In genomic region chr14:23684463-23685066, GRCm38 (mm10) we compare ENCODE assay signal across 13 mouse cellular contexts.
DNase-seq lines count a peak whose midpoint lies in the region; ATAC-seq and TF ChIP-seq lines count a peak whose summit lies in the region.
"Had no signal": no experiment of that assay in that cellular context is flagged by ENCODE, and none has a peak within 500 bp of the region (broad histone marks: within the 10 kb centered on the region; RNA-seq: fewer than 3 reads in every experiment).

No protein-coding gene starts in this region.

- no peak overlapping the region for H3K4me2 ChIP-seq in liver, postnatal 0 days (ENCODE audit: low read depth, low read length)
- H3K4me2 ChIP-seq in liver, embryonic 12.5 days, result no peak overlapping the region
- no peak overlapping the region for H3K4me2 ChIP-seq in neural tube, embryonic 15.5 days
- H3K4me2 ChIP-seq: forebrain, embryonic 12.5 days; limb, embryonic 12.5 days; lung, embryonic 15.5 days; midbrain, embryonic 15.5 days had no signal

- intact Hi-C loops in heart, adult 2 months (cut with DNase I), result no loop called here

- peak; percentile 42 for TF ChIP-seq CTCF in heart, adult 2 months (IDR thresholded peaks at IDR 0.05)
- TF ChIP-seq CTCF in liver, postnatal 0 days (IDR thresholded peaks at IDR 0.05; ENCODE audit: low read depth), result peak; percentile 22; the same call in 1 of the 2 replicates

- no peak for ATAC-seq in liver, postnatal 0 days
- ATAC-seq in liver, embryonic 12.5 days, result no peak
- ATAC-seq in neural tube, embryonic 15.5 days (ENCODE audit: low FRiP score), result no peak
- ATAC-seq: midbrain, embryonic 15.5 days had no signal

- 25% methylated on average over 3 of the region's 3 CpGs for WGBS in heart, adult 2 months
- 24% methylated on average over 3 of the region's 3 CpGs for WGBS in liver, postnatal 0 days (ENCODE audit: insufficient replicate concordance)
- WGBS in liver, embryonic 12.5 days (ENCODE audit: insufficient replicate concordance), result 29% methylated on average over 3 of the region's 3 CpGs
- WGBS in neural tube, embryonic 15.5 days, result 53% methylated on average over 3 of the region's 3 CpGs

- H3K9ac ChIP-seq in heart, adult 2 months (ENCODE audit: low read depth, low read length), result no peak overlapping the region
- no peak overlapping the region for H3K9ac ChIP-seq in liver, postnatal 0 days (replicated peaks)
- H3K9ac ChIP-seq in liver, embryonic 12.5 days, result no peak overlapping the region
- H3K9ac ChIP-seq in neural tube, embryonic 15.5 days (replicated peaks), result no peak overlapping the region
- H3K9ac ChIP-seq: forebrain, embryonic 12.5 days; limb, embryonic 12.5 days; lung, embryonic 15.5 days; midbrain, embryonic 15.5 days had no signal

- no peaks in the 10 kb centered on the region for H3K36me3 ChIP-seq in heart, adult 2 months (ENCODE audit: control insufficient read depth, insufficient read depth, low read length)
- no peaks in the 10 kb centered on the region for H3K36me3 ChIP-seq in liver, postnatal 0 days (replicated peaks; ENCODE audit: insufficient read depth, low read length)
- no peaks in the 10 kb centered on the region for H3K36me3 ChIP-seq in liver, embryonic 12.5 days
- no peaks in the 10 kb centered on the region for H3K36me3 ChIP-seq in neural tube, embryonic 15.5 days
- H3K36me3 ChIP-seq: forebrain, embryonic 12.5 days; limb, embryonic 12.5 days; lung, embryonic 15.5 days; midbrain, embryonic 15.5 days had no signal

- no peak for TF ChIP-seq EP300 in heart, adult 2 months (IDR thresholded peaks at IDR 0.05; ENCODE audit: insufficient read depth, low read depth, low read length)
- no peak for TF ChIP-seq EP300 in liver, postnatal 0 days (IDR thresholded peaks at IDR 0.05; ENCODE audit: low read depth)

- no peak overlapping the region for H3K4me3 ChIP-seq in heart, adult 2 months
- H3K4me3 ChIP-seq in liver, postnatal 0 days (ENCODE audit: low read depth, low read length), result no peak overlapping the region
- H3K4me3 ChIP-seq in liver, embryonic 12.5 days, result no peak overlapping the region
- H3K4me3 ChIP-seq in neural tube, embryonic 15.5 days (replicated peaks), result no peak overlapping the region
- H3K4me3 ChIP-seq: forebrain, embryonic 12.5 days; limb, embryonic 12.5 days; lung, embryonic 15.5 days; midbrain, embryonic 15.5 days had no signal

- no peaks in the 10 kb centered on the region for H3K27me3 ChIP-seq in heart, adult 2 months (ENCODE audit: control insufficient read depth, insufficient read depth, low read length)
- H3K27me3 ChIP-seq in liver, postnatal 0 days (ENCODE audit: insufficient read depth, low read length), result no peaks in the 10 kb centered on the region
- no peaks in the 10 kb centered on the region for H3K27me3 ChIP-seq in liver, embryonic 12.5 days (replicated peaks)
- H3K27me3 ChIP-seq in neural tube, embryonic 15.5 days (replicated peaks), result no peaks in the 10 kb centered on the region
- H3K27me3 ChIP-seq: forebrain, embryonic 12.5 days; lung, embryonic 15.5 days; midbrain, embryonic 15.5 days had no signal

- peaks cover 2% of the 10 kb centered on the region; the same call in 1 of the 2 replicates for H3K4me1 ChIP-seq in heart, adult 2 months (ENCODE audit: control insufficient read depth, insufficient read depth, low read length)
- H3K4me1 ChIP-seq in liver, postnatal 0 days (ENCODE audit: insufficient read depth), result no peaks in the 10 kb centered on the region
- no peaks in the 10 kb centered on the region for H3K4me1 ChIP-seq in liver, embryonic 12.5 days
- H3K4me1 ChIP-seq in neural tube, embryonic 15.5 days, result no peaks in the 10 kb centered on the region
- H3K4me1 ChIP-seq: forebrain, embryonic 12.5 days; lung, embryonic 15.5 days; midbrain, embryonic 15.5 days had no signal

- H3K9me3 ChIP-seq in liver, postnatal 0 days (ENCODE audit: low read length), result no peaks in the 10 kb centered on the region
- no peaks in the 10 kb centered on the region for H3K9me3 ChIP-seq in liver, embryonic 12.5 days (replicated peaks)
- H3K9me3 ChIP-seq in neural tube, embryonic 15.5 days (replicated peaks), result no peaks in the 10 kb centered on the region
- H3K9me3 ChIP-seq: forebrain, embryonic 12.5 days; limb, embryonic 12.5 days; lung, embryonic 15.5 days; midbrain, embryonic 15.5 days had no signal

- no peaks in the 10 kb centered on the region for H3K79me2 ChIP-seq in heart, adult 2 months (replicated peaks; ENCODE audit: control insufficient read depth, insufficient read depth, low read length)

- DNase-seq in heart, adult 2 months, result no peak
- DNase-seq in heart, adult 8-10 months (ENCODE audit: low spot score), result no peak
- DNase-seq in liver, postnatal 0 days, result no peak
- peak; percentile 21 for DNase-seq in R1 (ENCODE audit: low read depth, low spot score)
- DNase-seq in kidney, postnatal 36 days, result peak; percentile 9 to 42
- DNase-seq: adrenal gland, postnatal 10 days; heart, postnatal 4 days had no signal

- no peak for TF ChIP-seq POLR2A in heart, adult 2 months (IDR thresholded peaks at IDR 0.05; ENCODE audit: insufficient read depth, low read depth, low read length)

- H3K27ac ChIP-seq in heart, adult 2 months, result no peak overlapping the region
- H3K27ac ChIP-seq in liver, postnatal 0 days (ENCODE audit: low read depth), result no peak overlapping the region
- H3K27ac ChIP-seq in liver, embryonic 12.5 days, result no peak overlapping the region
- no peak overlapping the region for H3K27ac ChIP-seq in neural tube, embryonic 15.5 days (replicated peaks)
- H3K27ac ChIP-seq: forebrain, embryonic 12.5 days; limb, embryonic 12.5 days; lung, embryonic 15.5 days; midbrain, embryonic 15.5 days had no signal

Comparison
In these comparisons a context has a peak if more than half of its experiments do, and no peak if none do; other contexts are left out.
1. DNase-seq: peak in R1 (single experiment) and kidney, postnatal 36 days (2 of 2); none in heart, adult 2 months (0 of 2), heart, adult 8-10 months (single experiment) and liver, postnatal 0 days (single experiment).